Mouse (Mus musculus) layer of hippocampus, adult 2 months (tissue): Measurements from ENCODE around the gene Bloc1s3. TPM values are rescaled to one million over a fixed set of nuclear protein-coding genes. Genes with fewer than 3 reads are reported as not detected.

Experiments used
- DNase-seq, 2 experiments: peaks; one replicate each; pipeline ENCODE4 v3.0.0; 2022; ENCODE audit warnings: low spot score in 2 of 2
- H3K27ac ChIP-seq: fragments of 200-600 bp; 2 replicates; pipeline ENCODE4 v1.8.1; 2022
- H3K4me3 ChIP-seq: fragments of 200-600 bp; 2 replicates; pipeline ENCODE4 v1.8.1; 2022; ENCODE audit warnings: mild to moderate bottlenecking
- CTCF ChIP-seq: fragments of 200-600 bp; conservative IDR thresholded peaks from 2 replicates; pipeline ENCODE4 v1.8.1; 2022; ENCODE audit warnings: antibody characterized with exemption, mild to moderate bottlenecking, moderate library complexity
- total RNA-seq, 2 experiments: library from RNA; stranded (reverse); gene quantifications; 2 replicates each; pipeline ENCODE4 v1.2.3; 2021

Bloc1s3 gene
- total RNA-seq, 2 experiments from 2014 or later = 6.0 to 6.9 TPM

DNA sequence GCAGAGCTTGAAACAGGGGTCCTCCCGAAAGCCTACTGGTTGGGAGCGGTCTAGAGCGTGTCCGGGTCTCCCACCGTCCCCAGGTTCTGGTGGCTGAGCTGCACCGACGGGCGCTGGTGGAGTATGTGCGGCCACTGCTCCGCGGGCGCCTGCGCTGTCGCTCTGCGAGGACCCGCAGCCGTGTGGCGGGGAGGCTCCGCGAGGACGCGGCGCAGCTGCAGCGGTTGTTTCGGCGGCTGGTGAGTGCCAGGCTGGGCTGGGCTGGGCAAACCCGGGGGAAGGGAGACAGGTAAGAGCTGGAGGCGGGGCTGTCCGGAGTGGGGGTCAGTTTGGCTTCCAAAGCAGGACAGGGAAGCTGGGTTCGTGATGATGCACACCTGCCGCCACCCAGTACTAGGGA lies 18.6 kb downstream of the Bloc1s3 start:
- Histone ChIP-seq H3K4me3 (peak overlapping the region; percentile 1; the same call in 1 of the 2 replicates), H3K27ac (no peak overlapping the region)
- TF ChIP-seq CTCF = no peak
- no peak for DNase-seq

DNA sequence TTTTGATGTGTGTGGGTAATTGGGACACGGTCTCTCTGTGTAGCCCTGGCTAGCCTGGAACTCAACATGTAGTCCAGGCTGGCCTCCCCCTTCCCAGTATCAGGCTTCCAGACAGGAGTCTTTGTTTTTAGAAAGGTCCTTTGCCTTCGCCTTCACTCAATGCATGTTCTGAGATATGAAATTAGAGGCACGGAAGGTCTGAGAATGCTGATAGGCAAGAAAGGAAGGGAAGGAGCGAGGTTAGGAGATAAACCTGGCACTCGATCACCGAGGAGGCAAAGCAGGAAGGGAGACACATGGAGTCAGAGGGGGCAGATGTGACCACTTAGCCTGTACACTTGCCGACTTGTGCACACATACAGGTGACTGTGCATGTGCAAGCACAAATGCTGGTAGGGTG lies 21.6 kb downstream of the Bloc1s3 start:
- Histone ChIP-seq H3K27ac (no peak overlapping the region), H3K4me3 (no peak overlapping the region)
- DNase-seq = no peak
- no peak for TF ChIP-seq CTCF

DNA sequence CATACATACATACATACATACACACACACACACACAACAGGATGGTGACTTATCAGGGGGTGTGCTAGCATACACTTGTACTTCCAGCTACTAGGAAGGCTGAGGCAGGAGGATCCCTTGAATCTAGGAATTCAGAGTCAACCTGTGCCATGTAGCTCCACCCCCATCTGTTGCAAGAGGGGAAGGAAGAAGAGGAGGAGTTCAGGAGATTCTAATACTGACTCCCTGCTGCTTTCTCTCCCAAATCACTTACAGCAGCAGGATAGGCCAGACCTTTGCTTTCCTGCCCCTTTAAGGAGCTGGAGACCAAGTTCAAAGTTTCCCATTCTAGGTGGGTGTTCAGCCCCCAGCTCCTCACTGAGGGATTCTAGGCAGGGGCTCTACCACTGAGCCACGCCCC lies 22.7 kb downstream of the Bloc1s3 start:
- TF ChIP-seq CTCF = no peak
- no peak overlapping the region for H3K27ac ChIP-seq
- no peak for DNase-seq

DNA sequence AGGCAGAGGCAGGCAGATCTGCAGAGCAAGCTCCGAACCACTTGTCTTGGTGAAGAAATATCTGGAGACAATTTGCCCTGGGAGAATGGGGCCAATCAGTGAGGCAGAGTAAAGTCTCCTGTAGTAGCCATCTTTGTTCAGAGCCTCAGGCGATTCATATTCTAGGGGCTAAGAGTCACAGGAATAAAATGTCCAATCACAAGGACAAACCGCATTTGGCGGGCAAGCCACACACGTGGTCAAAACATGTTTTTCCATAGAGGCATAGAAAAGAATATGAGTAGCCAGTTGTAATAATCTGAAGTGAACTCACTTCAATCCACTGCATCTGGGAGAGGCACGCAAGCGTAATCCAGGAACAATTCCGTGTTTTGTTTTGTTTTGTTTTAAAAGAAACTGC lies 24.9 kb downstream of the Bloc1s3 start:
- DNase-seq = no peak
- Histone ChIP-seq H3K27ac (no peak overlapping the region), H3K4me3 (no peak overlapping the region)
- no peak for TF ChIP-seq CTCF

More for the DNA sequence above, 22.7 kb downstream of the Bloc1s3 start:
- H3K4me3 ChIP-seq = no peak overlapping the region

DNA sequence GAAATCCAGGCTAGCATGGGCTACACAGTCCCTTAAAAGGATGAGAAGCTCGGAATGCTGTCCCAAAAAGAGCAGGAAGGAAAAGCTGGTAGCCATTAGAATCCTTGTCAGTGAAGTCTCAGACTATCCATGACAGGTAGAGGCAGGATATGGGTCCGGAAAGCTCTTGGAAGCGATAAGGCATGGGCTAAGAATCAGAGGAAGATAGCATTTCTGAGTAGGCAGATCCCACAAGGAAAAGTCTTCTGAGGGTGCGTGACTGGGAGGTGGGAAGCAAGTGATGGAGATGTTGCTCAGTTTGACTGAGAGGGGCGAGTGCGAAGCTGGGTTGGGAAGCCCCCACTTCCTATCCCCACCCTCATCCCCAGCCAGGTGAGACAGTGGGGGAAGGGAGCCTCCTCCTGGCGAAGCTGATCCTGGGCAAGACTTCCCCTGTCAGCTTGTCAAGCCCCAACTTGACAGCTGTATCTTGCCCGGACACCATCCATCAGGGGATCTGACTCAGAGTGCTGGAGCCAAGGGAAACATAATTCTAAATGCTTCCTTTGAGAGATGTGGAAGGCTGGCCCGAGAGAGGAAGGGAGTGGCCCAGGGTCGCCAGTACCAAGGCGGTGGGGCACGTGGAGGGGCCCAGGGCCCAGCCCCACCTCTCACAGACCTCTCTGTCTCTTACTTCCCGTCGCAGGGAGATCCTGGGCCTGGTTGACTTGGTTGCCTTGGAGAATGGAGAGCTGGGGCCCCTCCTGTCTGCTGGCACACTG lies 30.4 kb downstream of the Bloc1s3 start:
- TF ChIP-seq CTCF = no peak
- DNase-seq = no peak
- H3K4me3 ChIP-seq = no peak overlapping the region

DNA sequence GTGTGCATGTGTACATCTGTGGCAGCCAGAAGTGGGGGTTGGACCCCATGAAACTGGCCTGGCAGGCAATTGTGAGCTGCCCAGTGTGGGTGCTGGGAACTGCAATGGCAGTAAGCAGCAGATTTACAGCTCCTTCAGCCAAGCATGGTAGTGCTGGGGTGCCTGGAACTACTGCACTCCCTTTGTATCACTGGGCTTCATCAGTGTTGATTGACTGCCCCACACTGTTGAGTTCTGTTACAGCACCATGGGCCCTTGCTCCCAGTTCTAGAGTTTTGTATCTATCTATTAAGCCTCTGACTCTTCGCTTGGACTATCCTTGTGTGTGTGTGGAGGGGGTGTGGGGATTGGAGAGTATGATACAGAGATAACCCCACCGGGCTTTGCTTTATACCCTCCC lies 31.1 kb downstream of the Bloc1s3 start:
- peak; percentile 64 for TF ChIP-seq CTCF
- Histone ChIP-seq H3K4me3 (no peak overlapping the region), H3K27ac (no peak overlapping the region)
- DNase-seq = no peak

More for the DNA sequence above, 30.4 kb downstream of the Bloc1s3 start:
- H3K27ac ChIP-seq = no peak overlapping the region

DNA sequence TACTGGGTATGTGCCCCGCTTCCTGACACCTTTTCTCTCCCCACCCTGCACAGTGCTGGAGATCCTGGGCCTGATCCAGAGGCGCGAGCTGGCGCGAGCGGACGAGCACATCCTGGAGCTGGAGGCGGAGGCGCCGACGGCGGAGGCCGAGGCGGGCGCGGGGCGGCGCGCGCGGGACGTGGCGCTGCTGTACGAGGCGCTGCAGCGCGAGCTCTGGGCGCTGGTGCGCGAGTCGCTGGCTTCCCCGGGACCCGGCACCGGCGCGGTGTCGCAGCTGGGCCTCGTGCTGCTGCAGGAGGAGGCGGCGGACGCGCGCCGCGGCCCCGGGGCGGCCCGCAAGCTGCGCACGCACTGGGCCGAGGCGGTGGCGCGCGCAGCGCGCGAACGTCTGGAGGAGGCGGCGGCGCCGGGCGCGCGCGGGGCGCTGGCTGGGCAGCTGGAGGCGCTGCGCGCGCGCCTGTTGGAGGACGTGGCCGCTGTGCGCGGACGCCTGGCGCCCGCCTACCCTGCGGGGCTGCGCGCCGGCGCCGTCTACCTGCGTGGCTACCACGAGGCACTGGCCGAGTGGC lies 34.2 kb downstream of the Bloc1s3 start:
- DNase-seq = peak; percentile 47 to 73
- peak overlapping the region; percentile 66 for H3K4me3 ChIP-seq
- no peak for TF ChIP-seq CTCF
- peak overlapping the region; percentile 87 for H3K27ac ChIP-seq

DNA sequence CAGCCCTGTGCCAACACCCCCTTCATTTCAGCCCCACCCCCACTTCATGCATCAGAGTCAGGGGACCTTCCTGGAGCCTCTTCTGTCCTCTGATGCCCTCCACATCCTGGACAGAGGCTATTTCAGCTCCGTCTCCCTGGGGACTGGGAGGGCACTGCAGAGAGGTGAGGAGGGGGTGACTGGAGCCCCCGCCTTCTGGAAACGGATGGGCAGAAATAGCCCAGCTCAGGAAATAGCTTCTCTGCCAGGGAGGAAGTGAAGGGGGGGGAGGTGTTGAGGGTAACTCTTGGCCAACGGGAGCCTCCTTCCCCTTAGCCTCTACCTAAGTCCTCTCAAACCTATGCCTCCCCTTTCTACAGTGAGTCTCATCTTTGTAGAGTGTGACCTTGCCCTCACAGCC lies 35.8 kb downstream of the Bloc1s3 start:
- H3K27ac ChIP-seq = no peak overlapping the region
- DNase-seq = no peak
- no peak overlapping the region for H3K4me3 ChIP-seq
- no peak for TF ChIP-seq CTCF

DNA sequence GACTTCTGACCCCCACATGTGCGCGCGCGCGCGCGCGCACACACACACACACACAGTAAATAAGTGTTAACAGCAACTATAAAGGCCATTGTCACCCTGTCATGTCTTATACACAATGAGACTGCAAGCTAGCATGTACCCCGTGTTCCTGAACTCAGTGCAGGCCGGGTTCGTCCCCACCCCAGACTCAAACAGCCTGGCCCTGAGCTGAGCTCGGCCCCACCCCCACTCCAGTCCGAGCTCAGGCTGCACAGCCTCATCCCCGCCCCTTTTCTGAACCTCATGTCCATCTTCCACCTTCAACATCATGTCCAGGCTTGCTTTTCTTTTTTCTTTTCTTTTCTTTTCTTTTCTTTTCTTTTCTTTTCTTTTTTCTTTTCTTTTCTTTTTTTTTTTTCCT lies 37.9 kb downstream of the Bloc1s3 start:
- TF ChIP-seq CTCF = no peak

DNA sequence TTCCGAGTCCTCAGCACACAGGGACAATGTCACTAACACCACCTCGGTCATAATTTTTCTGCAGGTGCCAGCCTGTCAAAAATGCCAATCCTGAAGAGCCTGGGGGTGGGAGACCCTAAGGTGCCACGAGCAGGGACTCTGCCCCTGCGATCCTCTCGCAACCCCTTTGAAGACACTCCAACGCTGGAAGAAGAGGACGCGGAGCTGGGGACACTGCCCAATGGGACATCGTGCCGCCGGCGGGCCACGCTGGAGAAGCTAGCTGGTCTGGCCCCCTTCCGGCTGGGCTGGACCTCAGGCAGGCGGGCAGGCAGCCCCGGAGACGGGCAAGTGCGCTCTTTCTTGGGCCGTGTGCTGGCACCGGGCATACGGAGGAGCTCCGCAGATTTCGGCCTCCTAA lies 38.8 kb downstream of the Bloc1s3 start:
- no peak for DNase-seq
- no peak overlapping the region for H3K4me3 ChIP-seq
- no peak for TF ChIP-seq CTCF
- no peak overlapping the region for H3K27ac ChIP-seq

More for the DNA sequence above, 37.9 kb downstream of the Bloc1s3 start:
- Histone ChIP-seq H3K27ac (no peak overlapping the region), H3K4me3 (no peak overlapping the region)
- no peak for DNase-seq

DNA sequence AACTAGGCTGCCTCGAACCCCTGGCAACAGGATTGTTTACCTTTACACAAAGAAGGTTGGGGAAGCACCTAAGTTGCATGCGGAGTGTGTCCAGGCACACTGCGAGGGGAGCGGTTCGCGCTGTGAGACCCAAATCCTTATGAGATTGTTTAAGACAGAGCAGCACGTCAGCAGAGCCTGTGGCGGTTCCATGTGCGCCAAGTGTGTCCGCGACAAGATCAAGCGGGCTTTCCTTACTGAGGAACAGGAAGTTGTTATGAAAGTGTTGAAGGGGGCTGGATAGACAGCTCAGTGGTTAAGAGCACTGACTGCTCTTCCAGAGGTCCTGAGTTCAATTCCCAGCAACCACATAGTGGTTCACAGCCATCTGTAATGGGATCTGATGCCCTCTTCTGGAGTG lies 39.9 kb downstream of the Bloc1s3 start:
- Histone ChIP-seq H3K27ac (no peak overlapping the region), H3K4me3 (no peak overlapping the region)
- no peak for DNase-seq
- no peak for TF ChIP-seq CTCF

DNA sequence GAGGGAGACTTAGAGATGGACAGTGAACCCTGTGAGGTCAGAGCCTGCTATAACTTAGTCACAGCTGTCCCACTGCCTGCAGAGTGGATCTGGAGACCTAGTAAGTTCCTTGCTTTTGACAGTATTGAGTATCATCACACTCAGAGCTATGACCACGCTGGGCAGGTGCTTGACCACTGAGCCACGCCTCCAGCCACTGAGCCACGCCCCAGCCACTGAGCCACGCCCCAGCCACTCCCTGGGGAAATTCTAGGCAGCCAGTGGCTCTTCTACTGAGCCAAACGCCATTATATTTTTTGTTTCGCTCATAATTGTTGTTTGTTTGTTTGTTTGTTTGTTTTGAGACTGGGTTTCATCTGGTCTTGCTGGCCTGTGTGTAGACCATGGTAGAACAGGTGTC lies 40.5 kb downstream of the Bloc1s3 start:
- Histone ChIP-seq H3K4me3 (no peak overlapping the region), H3K27ac (no peak overlapping the region)
- no peak for TF ChIP-seq CTCF
- DNase-seq = no peak

DNA sequence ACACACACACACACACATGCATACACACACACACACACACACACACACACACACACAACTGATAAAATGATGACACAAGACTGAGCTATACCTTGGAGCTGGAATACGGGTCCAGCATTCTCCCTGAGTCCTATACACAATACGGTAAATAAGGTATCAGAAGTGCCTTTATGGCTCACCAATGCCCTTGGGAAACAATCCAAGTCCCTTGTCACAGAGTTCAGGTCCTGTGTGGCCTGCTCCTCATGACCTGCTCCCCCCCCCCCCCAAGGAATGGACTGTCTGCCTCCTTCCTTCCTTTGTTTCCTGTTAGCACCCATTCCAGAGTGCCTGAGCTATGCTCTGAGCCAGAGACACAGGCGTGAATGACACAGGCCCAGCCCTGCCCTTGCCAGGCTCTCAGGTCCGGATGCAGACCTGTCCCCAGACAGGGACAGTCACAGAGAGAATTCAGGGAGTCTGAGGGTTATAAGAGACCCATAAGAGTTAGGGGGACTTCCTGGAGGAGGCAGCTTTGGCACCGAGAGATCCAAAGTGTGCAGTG lies 41.5 kb downstream of the Bloc1s3 start:
- Histone ChIP-seq H3K27ac (no peak overlapping the region), H3K4me3 (no peak overlapping the region)
- no peak for DNase-seq
- TF ChIP-seq CTCF = no peak
